Mouse (Mus musculus) megakaryocyte-erythroid progenitor cell, adult 5-6 weeks (primary cell): ENCODE data around the gene Patl2. TPM values are rescaled to one million over a fixed set of nuclear protein-coding genes. Genes with fewer than 3 reads are reported as not detected.

Experiments used
- ATAC-seq: replicated peaks from 2 replicates; pipeline ENCODE4 v1.8.0; 2016; ENCODE audit warnings: mild to moderate bottlenecking, inconsistent platforms; ENCODE audit not compliant: severe bottlenecking, poor library complexity, low FRiP score, low TSS enrichment
- total RNA-seq, 2 experiments: library from RNA; stranded (forward) in 1 of 2; stranded (reverse) in 1 of 2; fragments of 200-1000, 215-1000 nt in 1 of 2; fragments of >200 nt in 1 of 2; fragmentation: Nextera tagmentation in 1 of 2; gene quantifications; 2 replicates each; pipeline ENCODE4 v1.2.3; 2014 to 2017

Patl2 gene
- total RNA-seq, 2 experiments from 2014 or later = not detected

- ATAC-seq = no peak
Observed at GRCm38 (mm10) chr2:122180051-122180822, 5.8 kb downstream of the Patl2 start.

DNA sequence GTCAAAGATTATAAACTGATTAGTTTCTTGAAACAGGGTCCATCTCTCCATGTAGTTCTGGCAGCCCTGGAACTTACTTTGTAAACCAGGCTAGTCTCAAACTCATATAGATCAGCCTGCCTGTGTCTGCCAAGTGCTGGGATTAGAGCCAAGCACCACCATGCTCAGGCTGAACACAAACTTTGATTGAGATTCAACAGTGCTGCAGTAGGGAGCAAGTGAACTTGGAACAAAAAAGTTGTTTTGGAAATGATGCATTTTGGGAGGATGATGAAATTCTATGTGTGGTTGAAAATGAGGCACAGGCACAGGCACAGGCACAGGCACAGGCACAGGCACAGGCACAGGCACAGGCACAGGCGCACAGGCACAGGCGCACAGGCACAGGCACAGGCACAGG is 13.8 kb downstream of the Patl2 start:
- ATAC-seq = no peak

- ATAC-seq = no peak
Observed at GRCm38 (mm10) chr2:122171292-122171691, 14.7 kb downstream of the Patl2 start.

GRCm38 (mm10) chr2:122164293-122164692 is 21.7 kb downstream of the Patl2 start:
- ATAC-seq = peak; percentile 87

GRCm38 (mm10) chr2:122163430-122164195 is 22.4 kb downstream of the Patl2 start:
- peak; percentile 31; the same call in 1 of the 2 replicates for ATAC-seq

GRCm38 (mm10) chr2:122162529-122162928 is 23.5 kb downstream of the Patl2 start:
- ATAC-seq = no peak

GRCm38 (mm10) chr2:122161542-122161941 is 24.4 kb downstream of the Patl2 start:
- no peak for ATAC-seq

- ATAC-seq = peak; percentile 67
Observed at GRCm38 (mm10) chr2:122160680-122161079, 25.3 kb downstream of the Patl2 start, which contains the start of gene Trim69. Gene Trim69 (plus strand): TSS chr2:122160700.

- no peak for ATAC-seq
Observed at GRCm38 (mm10) chr2:122159667-122160066, 26.3 kb downstream of the Patl2 start.

DNA sequence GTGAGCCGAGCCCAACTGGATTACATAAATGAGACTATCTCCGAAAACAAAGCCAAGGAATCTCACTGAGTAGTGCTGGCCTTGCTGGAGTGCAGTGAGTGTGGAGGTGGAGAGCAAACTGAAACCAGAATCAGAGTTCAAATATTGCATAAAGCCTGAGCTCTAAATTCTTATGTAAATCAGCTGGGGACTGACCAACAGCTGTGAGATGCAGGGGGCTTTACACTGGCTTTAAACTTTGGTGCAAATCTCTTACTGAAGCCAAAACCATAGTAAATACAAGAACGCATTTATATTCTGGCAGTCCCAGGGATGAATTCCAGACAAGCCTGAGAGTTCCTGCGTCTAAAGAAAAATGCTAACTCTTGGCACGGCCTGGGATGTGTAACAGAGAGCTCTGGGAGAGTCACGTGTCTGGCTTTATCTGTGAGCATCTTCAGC is 27.6 kb downstream of the Patl2 start:
- no peak for ATAC-seq

DNA sequence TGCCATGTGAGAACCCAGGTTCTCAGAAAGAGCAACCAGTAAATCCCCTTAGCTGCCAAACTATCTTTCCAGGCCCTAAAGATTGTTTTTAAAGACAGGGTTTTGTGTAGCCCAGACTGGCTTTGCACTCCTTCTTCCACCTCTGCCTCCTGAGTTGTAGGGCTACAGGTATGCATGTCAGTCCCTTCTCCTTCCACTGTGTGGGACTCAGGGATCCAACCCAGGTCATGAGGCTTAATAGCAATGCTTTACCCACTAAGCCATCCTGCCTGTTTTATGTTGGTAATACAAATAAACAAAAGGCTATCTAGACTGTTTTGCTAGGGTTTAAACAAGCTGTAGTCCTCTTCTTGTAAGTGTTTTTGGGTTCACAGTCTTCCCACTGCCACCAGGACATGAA is 28.4 kb downstream of the Patl2 start:
- no peak for ATAC-seq

DNA sequence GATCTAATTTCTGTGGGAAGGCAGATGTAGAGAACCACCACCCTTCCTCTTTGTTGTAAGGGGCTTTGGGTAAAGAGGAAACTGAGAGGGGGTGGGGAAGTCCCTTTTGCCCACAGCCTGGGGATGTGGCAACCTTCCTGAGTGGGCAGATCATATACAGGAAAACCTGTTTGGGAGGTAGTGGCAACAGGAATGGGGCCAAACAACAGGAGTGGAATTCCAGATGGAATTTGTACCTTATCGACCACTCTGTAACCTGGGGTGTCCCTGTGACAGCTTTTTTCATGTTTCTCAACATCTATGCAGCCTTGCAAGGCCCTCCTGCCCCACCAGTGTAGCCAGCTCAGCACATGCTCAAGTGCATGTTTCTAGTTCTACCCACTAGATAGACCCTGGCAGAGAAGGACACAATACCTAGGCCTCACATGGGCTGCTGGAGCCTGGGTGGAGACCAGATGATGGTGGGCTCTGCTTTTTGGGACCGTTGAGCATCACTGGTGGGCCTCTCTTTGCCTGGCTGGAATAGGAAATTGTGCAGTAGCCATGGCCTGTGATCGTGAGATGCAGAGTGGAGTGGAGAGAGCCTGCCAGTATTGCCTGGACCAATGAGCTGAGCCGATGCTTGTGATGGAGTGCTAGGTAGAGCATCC is 29.8 kb downstream of the Patl2 start:
- ATAC-seq = no peak

DNA sequence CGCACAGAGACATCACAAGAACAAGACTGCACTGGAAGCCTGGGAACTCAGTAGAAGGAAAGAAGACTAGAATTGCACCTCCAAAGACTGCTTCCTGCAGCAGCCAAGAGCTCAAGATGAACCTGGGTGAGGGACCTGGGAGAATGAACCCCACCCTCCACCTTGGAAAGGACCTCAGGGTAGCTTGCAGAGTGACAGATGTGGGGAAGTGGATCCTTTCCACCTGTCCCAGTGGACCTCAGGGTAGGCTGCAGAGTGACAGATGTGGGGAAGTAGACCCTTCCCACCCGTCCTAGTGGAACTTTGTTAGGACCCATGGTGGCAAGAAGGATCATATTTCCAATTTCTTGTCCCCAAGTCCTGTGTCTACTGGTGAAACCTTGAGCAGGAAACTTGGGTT is 30.7 kb downstream of the Patl2 start:
- no peak for ATAC-seq

DNA sequence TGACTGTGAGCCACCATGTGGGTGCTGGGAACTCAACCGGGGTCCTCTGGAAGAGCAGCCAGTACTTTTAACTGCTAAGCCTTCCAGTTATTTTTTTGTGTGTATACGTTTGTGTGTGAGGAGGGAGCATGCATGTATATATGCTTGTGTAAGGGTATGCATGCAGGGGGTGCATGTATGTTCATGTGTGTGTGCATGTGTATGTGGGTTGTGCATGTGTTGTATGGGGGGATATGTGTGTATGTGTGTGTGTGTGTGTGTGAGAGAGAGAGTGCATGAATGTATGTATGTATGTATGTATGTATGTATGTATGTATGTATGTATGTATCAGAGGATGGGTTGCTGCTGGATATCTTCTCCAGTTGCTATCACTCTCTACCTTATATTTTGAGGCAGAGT is 31.5 kb downstream of the Patl2 start:
- ATAC-seq = no peak

- ATAC-seq = no peak
Observed at GRCm38 (mm10) chr2:122153681-122154365, 32.2 kb downstream of the Patl2 start.

DNA sequence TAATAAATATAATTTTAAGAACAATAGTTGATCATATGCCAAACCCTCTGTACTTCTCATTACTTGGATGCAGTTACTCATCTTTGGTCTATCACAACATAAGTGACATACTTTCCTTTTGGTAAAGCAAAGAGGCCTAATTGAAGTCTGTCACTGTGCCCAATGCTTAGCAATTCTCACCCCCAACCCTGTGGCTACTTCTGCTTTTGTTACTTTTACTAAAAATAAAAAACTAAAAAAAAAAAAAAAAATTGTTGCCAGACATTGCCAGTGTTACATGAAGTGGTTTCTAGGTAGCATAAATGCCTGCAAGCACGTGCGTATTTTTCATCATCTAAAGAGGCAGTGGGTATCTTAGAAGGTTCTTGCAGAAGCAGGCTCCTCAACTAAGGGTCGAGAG is 33.1 kb downstream of the Patl2 start:
- ATAC-seq = no peak

DNA sequence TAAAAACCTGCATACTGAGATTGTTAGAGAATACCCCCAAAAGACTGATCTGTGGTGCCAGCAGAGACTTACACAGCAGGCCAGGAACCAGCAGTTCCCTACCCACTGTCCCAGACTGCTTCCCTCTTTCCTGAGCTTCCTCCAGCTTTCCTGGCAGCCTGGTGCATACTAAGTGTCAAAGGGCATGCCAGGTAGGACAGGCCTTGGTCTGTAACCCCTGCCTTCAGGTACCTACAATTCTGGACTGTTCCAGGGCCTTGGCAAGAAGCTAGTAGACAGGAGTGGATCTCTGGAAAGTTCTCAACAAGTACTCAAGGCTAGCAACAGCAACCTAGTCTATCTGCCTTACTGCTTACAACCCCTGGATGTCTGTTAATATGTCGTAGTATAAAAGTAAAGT is 34.8 kb downstream of the Patl2 start:
- no peak for ATAC-seq

- ATAC-seq = no peak
Observed at GRCm38 (mm10) chr2:122149716-122150115, 36.3 kb downstream of the Patl2 start.

DNA sequence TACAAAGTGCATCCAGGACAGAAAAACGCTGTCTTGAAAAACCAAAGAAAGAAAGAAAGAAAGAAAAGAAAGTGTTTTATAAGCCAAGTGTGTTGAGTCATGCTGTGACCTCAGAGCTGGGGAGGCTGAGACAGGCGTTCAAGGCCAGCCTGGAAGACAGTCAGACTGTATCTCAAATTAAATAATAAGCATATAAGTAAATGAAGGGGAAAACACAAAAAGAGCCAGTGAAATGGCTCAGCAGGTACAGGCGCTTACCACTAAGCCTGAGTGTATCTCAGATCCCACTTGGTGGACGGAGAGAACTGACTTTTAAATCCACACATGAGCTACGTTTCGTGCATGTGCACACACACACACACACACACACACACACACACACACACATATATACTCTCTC is 36.7 kb downstream of the Patl2 start:
- ATAC-seq = no peak
